Mouse (Mus musculus) urinary bladder, adult 2 months (tissue): ENCODE measurements around the gene Acp6. TPM values are rescaled to one million over a fixed set of nuclear protein-coding genes. Genes with fewer than 3 reads are reported as not detected.

Experiments used
- DNase-seq: peaks from one replicate; pipeline ENCODE4 v3.0.0; 2022; ENCODE audit warnings: low spot score
- polyA plus RNA-seq: library from polyadenylated mRNA; depleted of rRNA; stranded (reverse); fragments of >200 nt; gene quantifications from 2 replicates; pipeline ENCODE4 v1.2.3, GENCODE M21; 2012; rRNA removed

Acp6 gene
- polyA plus RNA-seq, 1 experiment = 53.0 TPM

DNA sequence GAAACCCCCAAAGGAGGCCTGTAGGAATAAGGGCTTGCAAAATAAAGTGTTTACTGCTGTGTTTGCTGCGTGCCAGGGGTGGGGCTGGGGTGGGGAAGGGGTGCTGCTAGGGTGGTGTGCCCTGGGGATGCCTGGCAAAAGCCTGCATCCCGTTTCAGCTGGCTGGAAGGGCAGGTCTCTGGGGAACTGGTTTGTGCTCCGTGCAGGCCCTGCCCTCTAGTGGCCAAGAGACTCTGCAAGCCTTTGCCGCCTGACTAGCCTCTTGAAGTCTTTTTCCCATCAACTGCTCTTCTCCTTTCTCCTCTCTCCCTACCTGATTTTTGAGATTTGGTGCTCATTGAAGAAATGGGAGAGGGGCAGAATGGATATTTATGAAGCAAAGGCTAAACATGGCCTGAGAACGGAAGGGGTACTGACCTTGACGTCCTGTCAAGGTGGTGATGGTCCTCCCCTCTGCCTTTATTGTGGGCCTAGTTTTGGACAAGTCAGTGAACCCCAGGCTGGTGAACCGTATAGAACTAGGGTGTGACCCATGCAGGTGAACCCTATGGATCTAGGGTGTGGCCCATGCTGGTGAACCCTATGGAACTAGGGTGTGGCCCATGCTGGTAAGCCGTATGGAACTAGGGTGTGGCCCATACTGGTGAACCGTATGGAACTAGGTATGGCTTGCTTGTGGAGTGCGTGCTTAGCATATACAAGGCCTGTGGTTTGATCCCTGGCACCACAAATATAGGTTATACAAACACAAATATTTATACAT, 26.7 kb downstream of the Acp6 start:
- DNase-seq = no peak

DNA sequence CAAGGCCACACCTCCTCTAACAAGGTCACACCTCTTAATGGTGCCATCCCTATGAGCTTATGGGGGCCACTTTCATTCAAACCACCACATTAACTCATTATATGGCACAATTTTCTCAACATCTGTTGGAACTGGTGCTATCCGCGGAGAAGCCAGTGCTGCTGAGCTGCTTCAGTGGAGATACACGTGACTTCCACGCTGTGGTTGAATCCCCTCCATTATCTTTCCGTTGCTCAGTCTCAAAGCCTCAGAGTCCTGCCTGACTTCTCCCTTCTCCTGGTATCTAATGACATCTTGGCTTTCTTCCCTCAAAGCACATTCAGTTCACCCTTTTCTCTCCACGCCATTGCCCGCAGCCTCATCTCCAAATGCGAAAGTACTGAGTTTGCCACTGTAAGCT, 38.0 kb downstream of the Acp6 start:
- DNase-seq = no peak

DNA sequence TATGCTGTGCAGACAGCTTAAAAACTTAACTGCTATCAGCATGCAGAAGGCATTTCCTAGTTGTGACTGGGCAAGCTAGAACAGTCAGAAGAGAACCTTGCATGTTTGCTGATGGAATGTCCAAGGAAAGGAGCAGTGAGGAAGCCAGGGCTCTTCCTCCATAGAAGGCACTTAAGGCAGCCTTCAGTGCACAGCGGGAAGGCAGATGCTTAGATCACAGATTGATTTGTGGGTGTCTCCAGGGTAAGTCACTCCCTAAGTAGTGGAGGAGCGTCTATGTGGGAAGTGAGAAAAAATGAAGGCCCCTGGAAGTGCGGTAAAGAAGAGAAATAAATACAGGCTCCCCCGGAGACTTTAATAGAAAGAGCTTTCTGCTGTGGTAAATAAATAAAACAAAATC, 40.7 kb downstream of the Acp6 start:
- no peak for DNase-seq

DNA sequence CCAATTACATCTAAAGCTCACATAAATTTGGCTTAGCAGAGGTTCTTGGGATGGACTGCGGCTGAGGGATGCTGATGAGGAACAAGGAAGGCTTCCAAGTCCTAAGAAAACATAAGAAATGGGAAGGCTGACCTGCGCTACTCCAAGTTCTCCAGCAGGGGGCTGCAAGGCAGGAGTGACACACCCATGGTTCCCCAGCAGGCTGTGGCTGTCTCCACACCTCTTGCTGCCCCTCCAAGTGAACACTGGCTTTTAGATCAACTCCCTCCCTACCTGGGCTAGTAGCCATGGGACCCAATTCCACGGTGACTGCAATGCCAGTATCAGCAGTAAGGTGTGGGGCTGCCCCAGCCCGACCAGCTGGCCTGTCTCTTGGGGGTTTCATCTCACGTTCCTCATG, 43.4 kb downstream of the Acp6 start:
- DNase-seq = no peak

DNA sequence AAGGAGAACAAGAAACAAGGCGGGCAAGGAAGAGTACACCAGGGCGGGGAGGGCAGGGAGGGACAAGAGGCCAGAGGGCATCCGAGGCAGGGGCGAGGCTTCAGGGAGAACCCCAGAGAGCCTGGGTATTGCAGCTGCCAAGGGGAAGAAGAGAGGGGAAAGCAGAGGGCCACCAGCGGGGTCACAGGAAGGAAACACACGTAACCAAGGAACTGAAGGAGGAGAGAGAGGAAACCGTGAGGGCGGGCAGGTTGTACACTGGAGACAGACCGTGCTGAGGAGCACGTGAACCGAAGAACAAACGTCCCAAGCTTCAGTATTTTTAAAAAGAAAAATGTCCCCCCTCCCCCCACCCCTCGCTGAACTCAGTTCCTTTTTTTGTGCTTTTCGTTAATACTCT, 45.3 kb downstream of the Acp6 start:
- no peak for DNase-seq

DNA sequence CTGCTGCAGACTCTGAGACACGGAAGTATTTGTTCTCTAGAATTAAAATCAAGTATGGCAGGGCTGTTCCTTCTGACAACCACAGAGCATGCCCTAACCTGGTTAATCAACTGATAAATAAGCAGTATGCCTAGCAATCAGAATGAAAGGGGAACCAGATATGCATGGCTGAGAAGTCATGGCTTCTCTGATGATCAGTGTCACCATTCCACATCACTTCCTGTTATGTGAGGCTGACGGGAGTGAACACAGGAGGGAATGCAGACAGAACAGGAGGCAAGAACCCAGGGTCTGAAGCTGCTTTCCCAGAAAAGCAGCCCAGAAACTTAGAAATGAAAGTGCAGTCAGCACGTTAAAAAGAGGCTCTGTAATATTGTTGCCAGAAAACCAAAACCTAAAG, 47.9 kb downstream of the Acp6 start:
- DNase-seq = no peak

DNA sequence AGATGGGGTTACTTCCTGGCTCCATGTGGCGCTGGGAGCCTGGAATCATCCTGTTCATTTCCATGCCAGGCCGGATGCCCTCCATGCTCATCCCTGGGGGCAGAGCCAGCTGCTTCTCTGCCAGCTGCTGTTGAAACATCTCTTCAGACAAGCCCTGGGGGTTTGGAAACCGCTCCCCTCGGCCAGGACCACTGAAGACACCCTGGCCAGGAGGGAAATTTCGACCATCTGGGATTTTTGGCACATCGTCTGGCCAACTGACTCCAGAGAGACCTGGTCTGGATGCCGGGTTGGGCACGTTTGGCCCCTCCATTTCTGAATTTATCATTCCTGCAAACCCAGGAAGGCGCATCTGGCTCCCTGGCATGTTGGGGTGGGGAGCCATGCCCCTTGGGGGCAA, 50.8 kb downstream of the Acp6 start:
- DNase-seq = no peak

DNA sequence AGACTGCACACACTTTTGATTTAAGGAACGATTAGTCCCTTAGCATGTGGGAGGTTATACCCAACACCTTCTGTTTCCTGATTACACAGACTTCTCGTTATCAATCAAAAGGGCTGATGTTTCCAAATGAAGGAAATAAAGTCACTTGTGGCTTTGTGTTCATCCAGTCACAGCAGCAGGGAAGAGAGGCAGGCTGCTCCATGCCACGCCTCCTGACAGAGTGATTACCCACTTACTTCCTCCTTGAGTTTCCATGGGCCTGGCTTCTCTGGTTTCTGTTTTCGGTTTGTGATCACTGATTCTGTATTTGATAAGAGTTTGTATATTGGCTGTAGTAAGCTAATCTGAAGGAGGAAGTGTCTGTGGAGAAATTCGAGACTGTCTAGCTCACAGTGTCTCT, 52.6 kb downstream of the Acp6 start:
- no peak for DNase-seq

DNA sequence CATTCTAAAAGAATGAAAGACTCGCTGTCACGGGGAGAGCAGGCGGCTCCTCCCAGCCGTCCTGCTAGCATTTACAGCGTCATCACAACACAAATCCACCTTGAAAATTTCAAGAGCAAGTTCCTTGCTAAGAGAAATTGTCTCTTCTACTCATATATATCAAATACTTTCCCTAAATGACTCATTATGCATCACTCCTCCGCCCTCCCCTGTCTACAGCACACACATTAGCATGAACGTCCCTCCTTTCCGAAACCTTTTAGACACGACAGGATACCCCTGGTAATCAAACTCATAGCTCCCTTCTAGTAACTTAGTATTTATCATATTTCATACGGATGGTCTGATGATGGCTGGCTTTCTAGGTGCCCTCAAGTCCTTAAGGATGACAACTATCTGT, 55.3 kb downstream of the Acp6 start:
- DNase-seq = no peak

DNA sequence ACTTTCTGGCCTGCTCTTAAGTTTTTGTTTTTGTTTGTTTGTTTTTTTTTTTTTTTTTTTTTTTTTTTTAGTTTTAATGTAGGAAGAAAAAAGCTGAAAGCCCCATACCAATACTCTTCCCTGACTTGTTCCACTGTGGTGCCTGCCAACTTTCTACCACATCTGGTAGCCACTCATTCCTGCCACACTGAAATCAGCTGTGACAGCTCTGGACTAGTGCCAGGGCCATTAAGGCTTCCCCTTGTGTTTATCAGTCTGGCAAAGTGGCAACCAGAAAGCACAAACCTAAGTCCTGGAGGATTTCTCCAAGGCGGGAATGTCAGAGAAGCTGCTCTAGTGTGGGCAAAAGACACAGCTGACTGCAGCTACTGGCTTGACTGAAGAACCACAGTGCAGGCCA, 55.9 kb downstream of the Acp6 start:
- DNase-seq = no peak

DNA sequence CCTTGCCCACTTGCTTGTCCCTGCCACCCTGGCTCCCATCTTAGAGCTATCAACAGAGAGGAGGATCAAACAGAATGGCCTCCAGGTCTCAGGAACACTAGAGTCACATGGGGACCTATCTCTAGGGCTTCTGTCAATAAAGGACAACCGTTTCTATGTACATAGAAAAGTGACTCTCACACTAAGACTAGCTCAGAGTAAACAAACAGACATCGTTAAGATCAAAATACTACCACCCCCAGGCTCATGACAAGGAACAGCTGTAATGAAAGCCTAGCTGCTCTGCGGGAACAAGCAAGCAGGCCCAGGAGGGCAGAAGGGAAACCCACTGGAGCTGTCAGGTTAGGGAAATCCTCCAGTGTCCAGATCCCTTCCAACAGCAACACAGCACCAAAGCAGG, 56.9 kb downstream of the Acp6 start:
- no peak for DNase-seq

DNA sequence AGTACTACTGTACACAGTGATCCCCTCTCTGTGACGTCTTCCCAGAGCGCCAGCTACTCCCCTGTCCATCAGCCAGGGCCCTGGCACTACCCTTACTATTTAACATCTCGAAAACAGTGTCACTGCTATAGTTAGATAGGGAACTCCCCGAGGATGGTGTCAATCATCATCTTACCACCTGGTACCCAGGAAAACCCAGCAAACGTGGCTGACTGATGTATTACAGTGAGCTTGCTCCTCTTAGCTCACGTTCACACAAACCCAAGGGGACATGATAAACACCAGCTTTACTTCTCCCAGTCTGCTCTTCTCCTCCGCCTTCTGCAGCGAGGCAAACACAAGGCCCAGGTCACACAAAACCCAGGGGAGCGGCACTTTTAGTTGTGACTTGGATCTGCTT, 64.7 kb downstream of the Acp6 start:
- DNase-seq = no peak

DNA sequence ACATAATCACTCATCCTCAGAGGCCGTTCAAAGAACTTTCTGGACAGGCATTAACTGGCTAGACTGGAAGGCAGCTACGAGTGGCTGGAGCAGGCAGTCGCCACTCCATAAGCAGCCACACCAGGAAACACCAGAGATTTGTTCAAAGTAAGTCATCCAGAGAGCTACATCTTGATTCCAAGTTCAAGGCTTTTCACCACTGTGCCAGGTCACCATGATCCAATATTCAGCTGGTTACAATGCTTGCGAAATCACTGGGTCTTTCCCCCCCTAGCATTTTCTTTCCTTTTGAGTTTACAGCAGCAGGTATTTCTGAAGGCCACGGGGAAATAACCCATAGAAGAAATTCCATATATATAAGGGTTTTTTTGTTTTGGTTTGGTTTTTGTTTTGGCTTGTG, 66.7 kb downstream of the Acp6 start:
- no peak for DNase-seq

DNA sequence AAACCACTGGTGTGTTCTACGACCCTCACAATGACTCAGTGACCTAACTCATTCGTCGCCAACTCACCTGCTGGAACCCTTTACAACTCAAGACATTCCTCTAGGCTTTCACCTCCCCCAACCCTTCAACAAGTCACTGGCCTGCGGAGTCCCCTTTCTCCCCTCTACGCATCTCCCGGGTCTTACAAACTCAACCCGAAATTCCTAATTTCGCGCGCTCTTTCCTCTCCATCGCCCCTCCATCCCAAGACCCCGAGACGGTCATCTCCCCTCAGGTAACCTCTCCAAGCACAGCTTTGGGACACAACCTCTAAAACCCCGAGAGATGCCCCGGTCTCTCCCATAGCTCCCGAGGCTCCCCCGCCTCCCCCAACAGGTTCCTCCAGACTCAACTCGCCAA, 68.1 kb downstream of the Acp6 start:
- DNase-seq = no peak

Other genes starting within 250 kb of the Acp6 start
- gene Gja8, start 232.8 kb upstream of the Acp6 start, polyA plus RNA-seq = not detected in 2 replicates
- gene Bcl9, start 139.1 kb downstream of the Acp6 start, polyA plus RNA-seq = 6.9 and 15.1 TPM in 2 replicates